Mouse (Mus musculus): ENCODE results near the gene Gzmf. TPM values are rescaled to one million over a fixed set of nuclear protein-coding genes. Genes with fewer than 3 reads are reported as not detected.
"Not testable (repeated sequence)": the region's sequence is repeated elsewhere in the genome, so short reads cannot be mapped to it uniquely, and the experiment has no call there.

Gene Gzmf
- not detected in 2 replicates for polyA plus RNA-seq (2015; fragmentation: Nextera tagmentation; extraction: Ambion mirVana)

GRCm38 (mm10) chr14:56211317-56211716 lies at the start of gene Gzmf:
Gene Gzmf (minus strand): TSS chr14:56211417.
- no peaks in the 10 kb centered on the region for H3K27me3 ChIP-seq (replicated peaks; ENCODE audit: control insufficient read depth, insufficient read depth, low read length)
- 91% methylated on average over 4 of the region's 4 CpGs for WGBS
- no peak within 1 kb of the TSS for H3K27ac ChIP-seq (ENCODE audit: low read length)

GRCm38 (mm10) chr14:56240409-56240808 lies 29.2 kb upstream of the Gzmf start:
- no peak overlapping the region for H3K4me3 ChIP-seq (ENCODE audit: low read length)
- no peaks in the 10 kb centered on the region for H3K4me1 ChIP-seq (ENCODE audit: control insufficient read depth, insufficient read depth, low read length)
- H3K9ac ChIP-seq (ENCODE audit: low read depth, low read length), result no peak overlapping the region
- no peak overlapping the region for H3K4me2 ChIP-seq (ENCODE audit: low read depth, low read length)
- H3K36me3 ChIP-seq (ENCODE audit: control insufficient read depth, insufficient read depth, low read length), result no peaks in the 10 kb centered on the region
- no peaks in the 10 kb centered on the region for H3K27me3 ChIP-seq (replicated peaks; ENCODE audit: control insufficient read depth, insufficient read depth, low read length)
- no peak for ATAC-seq
- H3K9me3 ChIP-seq (ENCODE audit: control insufficient read depth, low read length), result no peaks in the 10 kb centered on the region
- H3K27ac ChIP-seq (ENCODE audit: low read length), result no peak overlapping the region

More at GRCm38 (mm10) chr14:56211317-56211716, at the start of gene Gzmf:
- ATAC-seq, result no peak
- H3K4me1 ChIP-seq (ENCODE audit: control insufficient read depth, insufficient read depth, low read length), result no peaks in the 10 kb centered on the region
- H3K4me2 ChIP-seq (ENCODE audit: low read depth, low read length), result no peak within 1 kb of the TSS
- no peaks in the 10 kb centered on the region for H3K9me3 ChIP-seq (ENCODE audit: control insufficient read depth, low read length)
- no peaks in the 10 kb centered on the region for H3K36me3 ChIP-seq (ENCODE audit: control insufficient read depth, insufficient read depth, low read length)
- H3K4me3 ChIP-seq (ENCODE audit: low read length), result no peak within 1 kb of the TSS
- no peak within 1 kb of the TSS for H3K9ac ChIP-seq (ENCODE audit: low read depth, low read length)

GRCm38 (mm10) chr14:56234556-56234955 lies 23.3 kb upstream of the Gzmf start, which contains the start of gene Gzmc:
Gene Gzmc (minus strand): TSS chr14:56234656.
- no peak within 1 kb of the TSS for H3K4me2 ChIP-seq (ENCODE audit: low read depth, low read length)
- no peaks in the 10 kb centered on the region for H3K36me3 ChIP-seq (ENCODE audit: control insufficient read depth, insufficient read depth, low read length)
- H3K27me3 ChIP-seq (replicated peaks; ENCODE audit: control insufficient read depth, insufficient read depth, low read length), result no peaks in the 10 kb centered on the region
- no peaks in the 10 kb centered on the region for H3K9me3 ChIP-seq (ENCODE audit: control insufficient read depth, low read length)
- H3K4me3 ChIP-seq (ENCODE audit: low read length), result no peak within 1 kb of the TSS
- no peak within 1 kb of the TSS for H3K9ac ChIP-seq (ENCODE audit: low read depth, low read length)
- 71% methylated on average over 2 of the region's 2 CpGs for WGBS
- H3K27ac ChIP-seq (ENCODE audit: low read length), result no peak within 1 kb of the TSS
- H3K4me1 ChIP-seq (ENCODE audit: control insufficient read depth, insufficient read depth, low read length), result no peaks in the 10 kb centered on the region
- ATAC-seq, result no peak

GRCm38 (mm10) chr14:56205613-56206012 lies 5.6 kb downstream of the Gzmf start:
- H3K4me3 ChIP-seq (ENCODE audit: low read length), result no peak overlapping the region
- no peaks in the 10 kb centered on the region for H3K36me3 ChIP-seq (ENCODE audit: control insufficient read depth, insufficient read depth, low read length)
- no peak overlapping the region for H3K4me2 ChIP-seq (ENCODE audit: low read depth, low read length)
- H3K27ac ChIP-seq (ENCODE audit: low read length), result no peak overlapping the region
- WGBS, result 86% methylated on average over 1 of the region's 1 CpGs
- no peaks in the 10 kb centered on the region for H3K27me3 ChIP-seq (replicated peaks; ENCODE audit: control insufficient read depth, insufficient read depth, low read length)
- no peak overlapping the region for H3K9ac ChIP-seq (ENCODE audit: low read depth, low read length)
- H3K4me1 ChIP-seq (ENCODE audit: control insufficient read depth, insufficient read depth, low read length), result no peaks in the 10 kb centered on the region
- ATAC-seq, result no peak
- no peaks in the 10 kb centered on the region for H3K9me3 ChIP-seq (ENCODE audit: control insufficient read depth, low read length)

- not testable (repeated sequence) for H3K4me2 ChIP-seq (ENCODE audit: low read depth, low read length); H3K9me3 ChIP-seq (ENCODE audit: control insufficient read depth, low read length); H3K27ac ChIP-seq (ENCODE audit: low read length); H3K4me3 ChIP-seq (ENCODE audit: low read length); H3K4me1 ChIP-seq (ENCODE audit: control insufficient read depth, insufficient read depth, low read length); ATAC-seq; H3K27me3 ChIP-seq (replicated peaks; ENCODE audit: control insufficient read depth, insufficient read depth, low read length); H3K36me3 ChIP-seq (ENCODE audit: control insufficient read depth, insufficient read depth, low read length); H3K9ac ChIP-seq (ENCODE audit: low read depth, low read length)
- WGBS, result 31% methylated on average over 5 of the region's 5 CpGs
These were observed 6.2 kb downstream of the Gzmf start for GRCm38 (mm10) chr14:56205021-56205420.

- H3K4me1 ChIP-seq (ENCODE audit: control insufficient read depth, insufficient read depth, low read length), result no peaks in the 10 kb centered on the region
These were observed 7.2 kb downstream of the Gzmf start for GRCm38 (mm10) chr14:56203975-56204374.

GRCm38 (mm10) chr14:56186946-56187345 lies 24.3 kb downstream of the Gzmf start:
- Histone ChIP-seq H3K36me3 (ENCODE audit: control insufficient read depth, insufficient read depth, low read length) (no peaks in the 10 kb centered on the region), H3K27ac (ENCODE audit: low read length) (no peak overlapping the region), H3K9me3 (ENCODE audit: control insufficient read depth, low read length) (no peaks in the 10 kb centered on the region), H3K4me1 (ENCODE audit: control insufficient read depth, insufficient read depth, low read length) (no peaks in the 10 kb centered on the region), H3K4me3 (ENCODE audit: low read length) (no peak overlapping the region), H3K4me2 (ENCODE audit: low read depth, low read length) (no peak overlapping the region), H3K9ac (ENCODE audit: low read depth, low read length) (no peak overlapping the region), H3K27me3 (replicated peaks; ENCODE audit: control insufficient read depth, insufficient read depth, low read length) (no peaks in the 10 kb centered on the region)
- no peak for ATAC-seq
- WGBS, result 55% methylated on average over 6 of the region's 6 CpGs

More at GRCm38 (mm10) chr14:56203975-56204374, 7.2 kb downstream of the Gzmf start:
- H3K27ac ChIP-seq (ENCODE audit: low read length), result no peak overlapping the region
- no peak overlapping the region for H3K4me2 ChIP-seq (ENCODE audit: low read depth, low read length)
- H3K9ac ChIP-seq (ENCODE audit: low read depth, low read length), result no peak overlapping the region
- H3K27me3 ChIP-seq (replicated peaks; ENCODE audit: control insufficient read depth, insufficient read depth, low read length), result no peaks in the 10 kb centered on the region
- no peak for ATAC-seq
- H3K4me3 ChIP-seq (ENCODE audit: low read length), result no peak overlapping the region
- H3K9me3 ChIP-seq (ENCODE audit: control insufficient read depth, low read length), result no peaks in the 10 kb centered on the region
- WGBS, result 9% methylated on average over 2 of the region's 2 CpGs
- no peaks in the 10 kb centered on the region for H3K36me3 ChIP-seq (ENCODE audit: control insufficient read depth, insufficient read depth, low read length)

- ATAC-seq, result no peak
- H3K9me3 ChIP-seq (ENCODE audit: control insufficient read depth, low read length), result no peaks in the 10 kb centered on the region
- no peak overlapping the region for H3K4me3 ChIP-seq (ENCODE audit: low read length)
- no peak overlapping the region for H3K4me2 ChIP-seq (ENCODE audit: low read depth, low read length)
- H3K9ac ChIP-seq (ENCODE audit: low read depth, low read length), result no peak overlapping the region
- no peak overlapping the region for H3K27ac ChIP-seq (ENCODE audit: low read length)
- no peaks in the 10 kb centered on the region for H3K36me3 ChIP-seq (ENCODE audit: control insufficient read depth, insufficient read depth, low read length)
- no peaks in the 10 kb centered on the region for H3K27me3 ChIP-seq (replicated peaks; ENCODE audit: control insufficient read depth, insufficient read depth, low read length)
- no peaks in the 10 kb centered on the region for H3K4me1 ChIP-seq (ENCODE audit: control insufficient read depth, insufficient read depth, low read length)
- WGBS, result 68% methylated on average over 5 of the region's 5 CpGs
These were observed 24.7 kb downstream of the Gzmf start for GRCm38 (mm10) chr14:56186521-56186920.

GRCm38 (mm10) chr14:56177651-56178050 lies 33.6 kb downstream of the Gzmf start:
- not testable (repeated sequence) for H3K9ac ChIP-seq (ENCODE audit: low read depth, low read length); H3K4me1 ChIP-seq (ENCODE audit: control insufficient read depth, insufficient read depth, low read length); H3K9me3 ChIP-seq (ENCODE audit: control insufficient read depth, low read length); H3K4me3 ChIP-seq (ENCODE audit: low read length); H3K4me2 ChIP-seq (ENCODE audit: low read depth, low read length); H3K27ac ChIP-seq (ENCODE audit: low read length); ATAC-seq; H3K36me3 ChIP-seq (ENCODE audit: control insufficient read depth, insufficient read depth, low read length); H3K27me3 ChIP-seq (replicated peaks; ENCODE audit: control insufficient read depth, insufficient read depth, low read length)
- 19% methylated on average over 8 of the region's 8 CpGs for WGBS

- H3K9ac ChIP-seq (ENCODE audit: low read depth, low read length), result no peak within 1 kb of the TSS
- H3K27me3 ChIP-seq (replicated peaks; ENCODE audit: control insufficient read depth, insufficient read depth, low read length), result no peaks in the 10 kb centered on the region
- H3K36me3 ChIP-seq (ENCODE audit: control insufficient read depth, insufficient read depth, low read length), result no peaks in the 10 kb centered on the region
- no peak within 1 kb of the TSS for H3K4me3 ChIP-seq (ENCODE audit: low read length)
- no peaks in the 10 kb centered on the region for H3K4me1 ChIP-seq (ENCODE audit: control insufficient read depth, insufficient read depth, low read length)
- no peak within 1 kb of the TSS for H3K4me2 ChIP-seq (ENCODE audit: low read depth, low read length)
- H3K27ac ChIP-seq (ENCODE audit: low read length), result no peak within 1 kb of the TSS
- no peak for ATAC-seq
- 86% methylated on average over 5 of the region's 5 CpGs for WGBS
- no peaks in the 10 kb centered on the region for H3K9me3 ChIP-seq (ENCODE audit: control insufficient read depth, low read length)
These were observed 36.7 kb downstream of the Gzmf start, which contains the start of gene Gzmn for GRCm38 (mm10) chr14:56174499-56174898. Gene Gzmn (minus strand): TSS chr14:56174599.
